Mouse (Mus musculus) forebrain, embryonic 11.5 days (tissue): Measurements from ENCODE around the gene Actb. TPM values are rescaled to one million over a fixed set of nuclear protein-coding genes. Genes with fewer than 3 reads are reported as not detected.

Source experiments
- polyA plus RNA-seq: library from polyadenylated mRNA; unstranded; fragments of >200 nt; fragmentation: Nextera tagmentation; extraction: Ambion mirVana; gene quantifications from 2 replicates; pipeline ENCODE4 v1.2.1, GENCODE M21; 2014

The Actb gene
- polyA plus RNA-seq, 1 experiment from 2014 or later, result 13,526 TPM

Other genes with a start within 250 kb of the Actb start
- gene Slc29a4, start 214.2 kb downstream of the Actb start, polyA plus RNA-seq, result 31.3 and 35.6 TPM in 2 replicates
- gene Tnrc18, start 89.1 kb downstream of the Actb start, polyA plus RNA-seq, result 55.2 and 55.7 TPM in 2 replicates
- 15.4 and 16.0 TPM in 2 replicates for gene Fbxl18, start 11.3 kb downstream of the Actb start, polyA plus RNA-seq
- 680 and 728 TPM in 2 replicates for gene Fscn1, start 53.6 kb upstream of the Actb start, polyA plus RNA-seq
- 38.6 and 42.7 TPM in 2 replicates for gene Rnf216, start 206.2 kb upstream of the Actb start, polyA plus RNA-seq
- gene Olfr718-ps1, start 240.8 kb upstream of the Actb start, polyA plus RNA-seq, result 0.07 TPM in 1 of 2 replicates, not detected in the other